Mouse (Mus musculus) olfactory bulb, adult 2 months (tissue): Measurements from ENCODE around the gene Zfp846.

ENCODE experiments used
- CTCF ChIP-seq: fragments of 200-500 bp; IDR thresholded peaks from 2 replicates; pipeline ENCODE4 v1.5.1; 2012; ENCODE audit warnings: low read depth, mild to moderate bottlenecking, low read length, moderate library complexity; ENCODE audit not compliant: insufficient read depth
- POLR2A ChIP-seq: fragments of 200-500 bp; IDR thresholded peaks from 2 replicates; pipeline ENCODE4 v1.6.1; 2012; ENCODE audit warnings: mild to moderate bottlenecking, low read depth, low read length, moderate library complexity; ENCODE audit not compliant: insufficient read depth

DNA sequence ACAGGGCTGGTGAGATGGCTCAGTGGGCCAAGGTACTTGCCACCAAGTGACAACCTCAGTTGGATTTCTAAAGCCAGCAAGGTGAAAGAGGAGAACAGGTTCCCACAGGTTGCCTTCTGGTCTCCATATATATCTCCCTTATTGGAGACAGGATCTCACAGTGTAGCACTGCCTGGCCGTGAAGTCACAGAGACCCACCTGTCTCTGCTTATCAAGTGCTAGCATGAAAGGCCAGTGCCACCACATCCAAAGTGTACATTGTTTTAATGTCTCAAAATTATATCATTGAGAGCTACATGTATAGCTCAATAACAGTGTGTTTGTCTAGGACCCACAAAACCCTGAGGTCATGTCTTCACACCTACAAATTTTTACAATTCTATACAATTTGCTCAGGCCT lies 25.2 kb downstream of the Zfp846 start:
- no peak for TF ChIP-seq POLR2A
- no peak for TF ChIP-seq CTCF
